In the genomic region with DNA sequence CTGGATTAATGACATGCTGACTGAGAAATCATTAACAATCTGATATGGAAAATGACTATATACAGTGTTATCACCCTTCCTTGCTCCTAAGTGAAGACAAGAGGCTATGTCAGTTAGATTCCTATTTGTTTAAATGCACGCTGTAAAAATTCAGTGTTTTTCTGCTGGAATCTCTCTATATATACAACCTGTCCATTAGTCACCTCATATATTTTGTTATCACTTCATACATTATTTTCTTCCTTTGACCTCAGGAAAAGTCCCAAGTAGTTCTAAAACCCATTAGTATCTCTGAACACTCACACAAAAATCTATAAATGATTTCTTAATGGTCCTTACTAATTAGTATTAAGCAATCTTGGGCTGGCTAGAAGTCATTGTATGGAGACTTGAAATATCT, we compare ENCODE assay signal across 36 mouse cellular contexts.
"Had no signal": no experiment of that assay in that cellular context is flagged by ENCODE, and none has a peak within 500 bp of the region (broad histone marks: within the 10 kb centered on the region; RNA-seq: fewer than 3 reads in every experiment).

No protein-coding gene starts in this region.

- H3K4me3 ChIP-seq: heart, adult 2 months; heart, embryonic 10.5 days; heart, embryonic 12.5 days; heart, embryonic 13.5 days; heart, embryonic 15.5 days; hindbrain, embryonic 10.5 days; hindbrain, embryonic 12.5 days; hindbrain, embryonic 13.5 days; hindbrain, embryonic 15.5 days; intestine, embryonic 15.5 days; kidney, embryonic 15.5 days; layer of hippocampus, adult 2 months had no signal

- DNase-seq: heart, adult 18-20 months; heart, adult 2 months; heart, postnatal 10 days; heart, postnatal 14 days; heart, postnatal 36 days; heart, postnatal 4 days; kidney, adult 11 months; kidney, adult 18-20 months; kidney, adult 2 months; kidney, adult 8-10 months; kidney, adult 9 months; kidney, postnatal 10 days; kidney, postnatal 14 days; kidney, postnatal 25 days; kidney, postnatal 36 days; kidney, postnatal 4 days; layer of hippocampus, adult 9-11 months had no signal

- H3K36me3 ChIP-seq: heart, embryonic 10.5 days; heart, embryonic 12.5 days; heart, embryonic 13.5 days; heart, embryonic 15.5 days; hindbrain, embryonic 10.5 days; hindbrain, embryonic 12.5 days; hindbrain, embryonic 13.5 days; hindbrain, embryonic 15.5 days; intestine, embryonic 15.5 days; kidney, embryonic 15.5 days had no signal

- H3K4me1 ChIP-seq: heart, embryonic 15.5 days; hindbrain, embryonic 10.5 days; hindbrain, embryonic 12.5 days; hindbrain, embryonic 13.5 days; hindbrain, embryonic 15.5 days; intestine, embryonic 15.5 days; kidney, embryonic 15.5 days had no signal

- H3K9ac ChIP-seq: heart, embryonic 12.5 days; heart, embryonic 13.5 days; heart, embryonic 15.5 days; hindbrain, embryonic 12.5 days; hindbrain, embryonic 13.5 days; hindbrain, embryonic 14.5 days; hindbrain, embryonic 15.5 days; intestine, embryonic 15.5 days; kidney, embryonic 15.5 days had no signal

- H3K4me2 ChIP-seq: heart, embryonic 11.5 days; heart, embryonic 12.5 days; heart, embryonic 13.5 days; heart, embryonic 15.5 days; hindbrain, embryonic 12.5 days; hindbrain, embryonic 13.5 days; hindbrain, embryonic 14.5 days; hindbrain, embryonic 15.5 days; intestine, embryonic 15.5 days; kidney, embryonic 15.5 days had no signal

- H3K27ac ChIP-seq: heart, adult 2 months; heart, embryonic 10.5 days; heart, embryonic 13.5 days; heart, embryonic 15.5 days; hindbrain, embryonic 10.5 days; hindbrain, embryonic 12.5 days; hindbrain, embryonic 13.5 days; hindbrain, embryonic 14.5 days; hindbrain, embryonic 15.5 days; hindbrain, postnatal 0 days; intestine, embryonic 15.5 days; kidney, embryonic 15.5 days; kidney, postnatal 0 days; layer of hippocampus, adult 2 months had no signal

- H3K9me3 ChIP-seq: heart, embryonic 10.5 days; heart, embryonic 12.5 days; heart, embryonic 13.5 days; heart, embryonic 15.5 days; hindbrain, embryonic 10.5 days; hindbrain, embryonic 12.5 days; hindbrain, embryonic 13.5 days; hindbrain, embryonic 15.5 days; intestine, embryonic 15.5 days; kidney, embryonic 15.5 days had no signal

- ATAC-seq: hindbrain, embryonic 16.5 days; hindbrain, postnatal 0 days; inflammation-experienced regulatory T-cells, adult 6 months; intestine, embryonic 15.5 days; intestine, embryonic 16.5 days; intestine, postnatal 0 days had no signal

- H3K27me3 ChIP-seq: heart, embryonic 12.5 days; heart, embryonic 13.5 days; heart, embryonic 15.5 days; hindbrain, embryonic 12.5 days; hindbrain, embryonic 13.5 days; hindbrain, embryonic 15.5 days; intestine, embryonic 15.5 days; kidney, embryonic 15.5 days had no signal
